Mouse (Mus musculus) layer of hippocampus, adult 9-10 months (tissue): ENCODE measurements around the gene Ackr3.

ENCODE experiments used
- DNase-seq: peaks from one replicate; pipeline ENCODE4 v3.0.0; 2022; ENCODE audit warnings: low spot score

The Ackr3 gene

GRCm38 (mm10) chr1:90205223-90205622, 1.4 kb downstream of the Ackr3 start:
- DNase-seq: no peak

GRCm38 (mm10) chr1:90206684-90207083, 2.9 kb downstream of the Ackr3 start:
- DNase-seq: no peak

GRCm38 (mm10) chr1:90207279-90207678, 3.5 kb downstream of the Ackr3 start:
- DNase-seq: no peak

GRCm38 (mm10) chr1:90207739-90208502, 4.1 kb downstream of the Ackr3 start:
- DNase-seq: no peak

GRCm38 (mm10) chr1:90208503-90208860, 4.7 kb downstream of the Ackr3 start:
- DNase-seq: no peak

GRCm38 (mm10) chr1:90209069-90209468, 5.3 kb downstream of the Ackr3 start:
- DNase-seq: no peak

- DNase-seq: no peak
Measured at GRCm38 (mm10) chr1:90209741-90210140, 6.0 kb downstream of the Ackr3 start.

GRCm38 (mm10) chr1:90210346-90210745, 6.6 kb downstream of the Ackr3 start:
- DNase-seq: no peak

- no peak for DNase-seq
Measured at GRCm38 (mm10) chr1:90210761-90211160, 7.0 kb downstream of the Ackr3 start.

GRCm38 (mm10) chr1:90212376-90212775, 8.6 kb downstream of the Ackr3 start:
- DNase-seq: no peak

GRCm38 (mm10) chr1:90212901-90213300, 9.1 kb downstream of the Ackr3 start:
- no peak for DNase-seq

GRCm38 (mm10) chr1:90214021-90214420, 10.2 kb downstream of the Ackr3 start:
- no peak for DNase-seq

- no peak for DNase-seq
Measured at GRCm38 (mm10) chr1:90214926-90215325, 11.1 kb downstream of the Ackr3 start.

GRCm38 (mm10) chr1:90215881-90216280, 12.1 kb downstream of the Ackr3 start:
- DNase-seq: no peak

- DNase-seq: no peak
Measured at GRCm38 (mm10) chr1:90216395-90216794, 12.6 kb downstream of the Ackr3 start.

GRCm38 (mm10) chr1:90220280-90220679, 16.5 kb downstream of the Ackr3 start:
- DNase-seq: no peak

GRCm38 (mm10) chr1:90220844-90221243, 17.1 kb downstream of the Ackr3 start:
- no peak for DNase-seq

GRCm38 (mm10) chr1:90221811-90222361, 18.1 kb downstream of the Ackr3 start:
- DNase-seq: peak; percentile 47

- DNase-seq: no peak
Measured at GRCm38 (mm10) chr1:90222427-90222901, 18.7 kb downstream of the Ackr3 start.

- DNase-seq: no peak
Measured at GRCm38 (mm10) chr1:90223006-90223405, 19.2 kb downstream of the Ackr3 start.

- no peak for DNase-seq
Measured at GRCm38 (mm10) chr1:90225603-90226254, 21.9 kb downstream of the Ackr3 start.

- DNase-seq: no peak
Measured at GRCm38 (mm10) chr1:90227684-90228322, 24.0 kb downstream of the Ackr3 start.

- DNase-seq: no peak
Measured at GRCm38 (mm10) chr1:90228323-90228697, 24.5 kb downstream of the Ackr3 start.
